Mouse (Mus musculus) thymus, adult 2 months (tissue): ENCODE data around the gene Ptprg.

Experiments
- CTCF ChIP-seq: fragments of 200-500 bp; IDR thresholded peaks from 2 replicates; pipeline ENCODE4 v1.5.1; 2012; ENCODE audit warnings: mild to moderate bottlenecking, control low read depth, low read length, moderate library complexity, borderline replicate concordance; ENCODE audit not compliant: control insufficient read depth, poor library complexity, insufficient read depth; ENCODE audit errors: extremely low read depth
- POLR2A ChIP-seq: fragments of 200-500 bp; IDR thresholded peaks from 2 replicates; pipeline ENCODE4 v1.6.1; 2012; ENCODE audit warnings: mild to moderate bottlenecking, low read length, control low read depth, moderate library complexity; ENCODE audit not compliant: control insufficient read depth, poor library complexity, insufficient read depth; ENCODE audit errors: extremely low read depth

GRCm38 (mm10) chr14:12177436-12177835 is 624.1 kb downstream of the Ptprg start:
- TF ChIP-seq CTCF (no peak), POLR2A (no peak)
